Mouse (Mus musculus) lung, postnatal 25 days (tissue): ENCODE results near the gene Col6a5.
A peak's percentile ranks its signal among the peaks of the same experiment; 100 is the strongest.
"Not testable (repeated sequence)": the region's sequence is repeated elsewhere in the genome, so short reads cannot be mapped to it uniquely, and the experiment has no call there.

Source experiments
- DNase-seq: peaks from one replicate; pipeline ENCODE4 v3.0.0; 2022; ENCODE audit warnings: low spot score

Col6a5 gene

DNA sequence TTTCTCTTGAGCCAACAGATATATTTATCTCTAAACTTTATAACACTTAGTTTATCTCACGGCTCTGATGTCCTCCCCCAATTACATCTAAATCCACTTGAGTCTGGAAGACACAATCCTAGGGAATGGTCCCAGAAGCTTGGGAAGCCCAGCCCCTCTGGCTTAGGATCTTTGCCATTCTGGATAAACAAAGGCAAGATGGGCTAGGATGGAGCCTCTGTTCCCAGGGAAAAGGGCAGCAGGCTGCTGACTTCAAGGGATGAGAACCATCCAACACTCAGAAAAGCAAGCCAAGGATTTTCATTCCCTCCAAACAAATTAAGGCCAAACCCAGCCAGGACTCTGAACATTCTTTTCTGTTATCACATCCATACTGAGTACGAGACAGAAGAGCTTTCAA lies 51.1 kb downstream of the Col6a5 start:
- peak; percentile 8 for DNase-seq

DNA sequence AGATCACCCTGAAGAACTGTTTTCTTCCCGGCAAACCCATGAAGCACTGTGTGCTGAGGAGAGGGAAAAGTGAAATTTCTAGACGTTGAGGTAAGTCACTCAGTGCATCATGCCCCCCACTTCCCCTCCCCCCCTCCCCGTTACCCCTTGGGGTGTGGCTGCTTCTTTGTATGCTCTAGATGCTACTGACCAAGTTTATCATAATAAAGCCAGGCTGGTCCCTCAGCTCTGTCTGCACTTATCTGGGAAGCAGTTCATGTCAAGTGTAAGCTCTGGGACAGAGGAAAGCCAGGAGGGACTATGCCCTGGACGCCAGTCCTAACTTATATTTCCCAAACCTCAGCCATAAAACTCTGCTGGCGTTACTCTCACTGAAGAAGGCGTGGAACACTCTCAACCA lies 53.0 kb downstream of the Col6a5 start:
- DNase-seq = no peak

DNA sequence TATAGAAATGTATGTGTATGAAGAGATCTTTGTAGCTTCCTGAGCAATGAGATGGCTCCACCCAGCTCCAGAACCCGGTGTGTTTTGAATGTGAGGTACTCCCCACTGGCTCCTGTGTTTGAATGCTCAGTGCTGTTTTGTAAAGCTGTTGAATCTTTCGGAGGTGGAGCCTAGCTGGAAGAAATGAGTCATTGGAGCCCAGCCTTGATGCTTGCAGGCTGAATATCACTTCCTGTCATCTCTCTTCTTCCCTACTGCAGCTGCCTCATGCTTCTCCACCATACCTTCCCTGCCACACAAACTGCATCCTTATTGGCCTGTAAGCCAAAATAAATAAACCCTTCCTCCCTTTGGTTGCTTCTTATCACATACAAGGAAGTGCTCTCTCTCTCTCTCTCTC lies 72.9 kb downstream of the Col6a5 start:
- no peak for DNase-seq

DNA sequence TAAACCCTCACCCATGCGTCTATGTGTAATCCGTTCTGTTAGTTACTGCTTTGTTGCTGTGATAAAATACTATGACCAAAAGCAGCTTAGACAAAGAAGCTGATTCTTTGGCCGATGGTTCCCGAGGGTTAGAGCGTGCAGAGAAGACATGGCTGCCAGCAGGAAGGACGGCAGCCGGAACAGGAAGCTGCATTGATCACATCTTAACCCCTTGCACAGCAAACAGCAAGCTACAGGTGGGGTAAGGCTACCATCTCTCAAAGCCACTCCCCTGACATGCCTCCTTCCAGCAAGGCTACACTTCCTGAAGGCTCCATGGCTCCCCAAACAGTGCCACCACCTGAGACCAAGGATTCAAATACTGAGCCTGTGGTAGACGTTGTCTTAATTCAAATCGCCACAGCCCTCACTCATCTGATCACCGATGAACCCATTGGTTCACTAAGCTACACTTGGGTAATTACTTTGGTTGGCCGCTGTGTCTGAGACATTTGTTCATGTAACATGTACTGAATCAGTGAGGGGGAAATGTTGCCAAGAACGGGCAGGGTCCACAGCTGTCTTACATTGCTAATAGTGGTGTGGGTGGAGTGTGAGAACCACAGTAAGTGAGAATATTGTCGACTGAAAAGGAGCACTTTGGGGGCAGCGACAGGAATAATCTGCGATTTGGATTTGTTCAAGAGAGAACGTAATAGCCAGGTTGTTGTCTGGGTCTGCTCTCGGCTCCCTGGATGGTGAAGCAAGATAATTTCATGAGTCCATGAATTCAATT lies 75.6 kb downstream of the Col6a5 start:
- DNase-seq = no peak

DNA sequence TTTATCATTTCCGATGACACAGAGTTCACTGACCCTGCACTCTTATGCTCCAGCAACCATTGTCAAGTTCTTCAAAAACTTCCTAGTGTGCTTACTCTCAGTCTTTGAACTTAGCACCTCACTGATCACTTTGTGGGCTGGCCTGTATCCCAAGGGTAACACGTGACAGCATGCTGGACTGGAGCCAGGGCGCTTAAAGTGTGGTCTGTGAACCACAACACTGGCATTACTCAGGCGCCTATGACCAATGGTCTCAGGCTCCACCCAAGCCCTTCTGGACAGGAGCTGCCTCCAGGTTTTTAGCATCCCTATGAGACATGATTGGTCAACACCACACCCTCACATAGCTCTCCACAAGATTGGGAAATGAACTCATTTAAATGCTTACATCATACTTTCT lies 79.7 kb downstream of the Col6a5 start:
- no peak for DNase-seq

DNA sequence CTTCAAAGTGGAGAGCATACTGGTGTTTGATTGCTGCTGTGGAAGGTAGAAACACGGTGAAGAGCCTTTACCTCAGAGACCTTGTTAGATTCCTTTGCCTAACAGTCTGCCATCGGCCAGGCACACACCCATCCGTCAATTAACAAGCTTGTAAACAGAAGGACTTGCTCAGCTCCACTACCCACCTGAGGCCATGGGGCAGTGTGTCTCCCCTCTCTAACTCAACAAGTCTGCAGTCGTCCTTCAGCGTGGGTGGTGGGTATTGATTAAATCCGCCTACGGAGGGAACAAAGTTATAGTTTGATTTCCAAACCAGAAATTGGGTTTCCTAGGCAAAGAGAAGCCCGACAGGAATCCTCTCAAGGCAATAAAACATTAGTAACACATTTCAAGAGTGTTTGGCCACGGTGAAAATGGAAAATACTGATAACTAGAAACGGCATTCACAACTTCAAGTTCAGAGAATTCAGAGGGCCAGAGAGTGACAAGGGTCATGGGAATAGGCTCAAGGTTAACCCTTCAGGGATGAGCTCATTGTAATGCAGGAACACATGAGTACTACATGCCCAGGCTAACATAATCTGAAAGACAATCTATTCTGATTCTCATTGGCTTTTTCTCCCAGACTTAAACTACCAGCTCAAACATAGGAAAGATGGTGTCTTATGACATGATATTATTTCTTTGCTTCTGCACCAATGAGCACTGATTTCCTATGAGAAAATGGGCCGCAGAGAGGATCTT lies 81.9 kb downstream of the Col6a5 start:
- DNase-seq = no peak

DNA sequence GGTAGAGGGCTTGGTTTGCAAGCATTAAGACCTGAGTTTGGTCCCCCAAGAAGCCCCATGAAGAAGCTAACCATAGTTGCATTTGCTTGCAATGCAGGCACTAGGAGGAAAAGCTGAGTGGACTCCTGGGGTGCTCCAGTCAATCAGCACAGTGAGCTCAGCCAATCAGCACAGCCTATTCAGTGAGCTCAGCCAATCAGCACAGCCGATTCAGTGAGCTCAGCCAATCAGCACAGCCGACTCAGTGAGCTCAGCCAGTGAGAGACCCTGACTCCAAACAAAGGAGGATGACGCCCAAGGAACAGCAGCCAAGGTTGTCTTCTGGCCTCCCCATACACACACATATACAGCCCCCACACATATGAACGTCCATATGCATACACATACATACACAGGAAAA lies 84.3 kb downstream of the Col6a5 start:
- DNase-seq = no peak

DNA sequence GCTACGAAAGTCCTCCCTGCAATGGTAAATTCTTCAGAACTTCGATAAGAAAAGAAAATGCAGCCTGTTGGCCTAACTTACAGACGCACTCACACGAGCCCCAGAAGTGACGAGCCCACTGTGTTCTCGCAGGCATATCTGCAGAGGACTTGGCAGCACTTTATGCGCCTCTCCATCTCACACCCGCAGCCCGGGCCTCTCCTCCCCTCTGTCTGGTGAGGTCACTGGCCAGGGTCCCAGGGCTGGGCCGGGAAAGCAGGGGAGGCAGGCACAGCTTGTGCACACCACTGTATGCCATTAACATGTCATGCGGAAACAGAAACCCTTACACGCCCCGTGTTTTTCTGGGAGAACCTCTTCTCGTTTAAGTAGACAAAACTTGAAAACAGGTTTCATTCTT lies 88.8 kb downstream of the Col6a5 start:
- DNase-seq = no peak

DNA sequence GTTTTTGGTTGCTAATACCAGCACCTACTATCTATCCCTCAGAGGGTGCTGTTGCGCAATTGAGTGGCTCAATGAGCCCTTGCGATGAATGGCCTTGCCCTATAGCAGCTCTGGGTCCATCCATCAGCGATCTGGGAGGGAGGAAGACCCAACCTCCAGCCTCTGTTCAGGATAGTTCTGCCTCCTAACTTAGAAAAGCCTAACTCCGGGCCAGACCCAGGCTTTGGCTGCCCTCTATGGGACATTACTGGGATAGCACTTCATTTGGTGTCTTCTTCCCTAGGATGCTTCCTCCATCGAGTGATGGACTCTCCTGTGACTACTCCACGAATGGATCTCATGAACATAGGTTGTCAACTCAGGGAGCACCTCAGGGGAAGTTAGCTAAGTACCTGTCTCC lies 102.7 kb downstream of the Col6a5 start:
- peak; percentile 45 for DNase-seq

DNA sequence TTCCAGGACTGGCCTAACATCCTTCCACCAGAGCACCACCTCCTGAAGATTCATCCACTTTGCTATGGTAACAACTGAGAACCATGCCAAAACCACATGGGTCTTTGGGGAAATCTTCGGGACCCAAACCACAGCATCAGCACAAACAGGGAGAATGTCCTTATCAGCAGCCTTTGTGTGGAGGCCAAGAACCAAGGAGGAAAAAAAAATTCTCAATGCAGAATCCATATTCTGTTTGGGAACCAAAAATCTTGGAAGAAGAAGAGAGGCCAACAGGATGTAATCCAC lies 107.7 kb downstream of the Col6a5 start:
- no peak for DNase-seq

DNA sequence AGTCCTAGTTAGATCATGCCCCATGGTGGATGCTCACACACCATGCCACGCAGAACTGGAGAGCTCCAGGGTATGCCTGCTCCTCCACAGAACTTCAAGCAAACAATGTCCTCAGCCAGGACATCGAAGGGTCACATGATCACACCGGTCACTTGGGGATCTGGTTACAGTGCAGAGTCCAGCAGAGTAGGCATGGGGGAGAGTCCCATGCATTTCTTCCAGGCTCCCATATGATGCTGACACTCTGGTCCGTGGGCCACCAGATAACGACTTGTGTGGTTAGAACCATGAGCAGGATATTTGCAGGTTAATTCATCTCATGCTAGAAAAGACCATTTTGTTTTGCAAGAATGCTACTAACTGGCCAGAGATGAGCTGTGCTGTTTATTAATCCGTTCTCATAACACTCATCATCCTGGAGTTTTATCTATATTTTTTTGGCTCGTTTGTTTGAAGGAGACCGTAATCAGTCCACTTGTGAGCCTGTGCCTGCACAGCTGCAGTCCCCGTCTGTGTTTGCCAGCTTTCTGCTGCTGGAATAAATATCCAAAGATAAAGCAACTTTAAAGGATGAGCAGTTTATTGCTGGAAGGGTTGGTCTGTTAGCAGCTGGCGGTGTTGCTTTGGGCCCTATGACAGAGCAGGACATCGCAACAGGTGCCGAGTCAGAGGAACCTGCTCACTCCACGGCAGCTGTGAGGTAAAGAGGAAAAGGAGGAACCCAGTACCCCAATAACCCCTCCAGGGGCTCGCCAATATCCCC lies 108.2 kb downstream of the Col6a5 start:
- no peak for DNase-seq

DNA sequence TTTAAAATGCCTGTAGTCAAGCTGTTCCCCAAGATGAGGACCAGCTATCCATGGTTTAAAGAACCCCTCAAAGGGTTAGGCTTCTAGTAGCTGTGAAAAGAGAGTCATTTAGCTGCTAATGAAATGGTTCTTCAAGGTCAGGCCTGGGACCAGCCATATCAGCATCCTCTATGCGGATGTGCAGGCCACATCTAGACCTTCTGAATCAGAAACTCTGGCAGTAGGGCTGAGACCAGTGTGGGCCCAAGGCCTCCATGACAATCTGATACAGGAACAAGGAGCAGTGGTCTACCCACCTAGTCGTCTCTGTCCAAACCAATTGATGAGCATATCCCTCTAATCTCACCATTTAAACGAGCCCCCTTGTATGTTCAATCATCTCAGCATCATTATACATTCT lies 109.4 kb downstream of the Col6a5 start:
- no peak for DNase-seq

DNA sequence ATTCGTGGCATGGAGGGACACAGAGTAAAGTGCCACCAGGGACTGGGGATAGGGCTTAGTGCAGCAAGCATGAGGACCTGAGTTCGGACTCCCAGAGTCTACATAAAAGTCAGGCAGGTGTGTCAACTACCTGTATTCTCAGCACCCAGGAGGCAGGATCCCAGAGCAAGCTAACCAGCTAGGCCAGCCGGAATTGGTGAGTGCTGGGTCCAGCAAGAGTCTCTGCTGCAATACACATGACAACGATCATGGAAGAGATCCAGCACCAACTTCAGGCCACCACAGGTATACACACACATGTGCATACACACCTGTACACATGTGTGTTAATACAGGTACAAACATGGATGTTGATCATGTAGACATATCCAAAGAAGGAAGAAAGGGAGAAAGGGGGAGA lies 112.0 kb downstream of the Col6a5 start:
- no peak for DNase-seq

DNA sequence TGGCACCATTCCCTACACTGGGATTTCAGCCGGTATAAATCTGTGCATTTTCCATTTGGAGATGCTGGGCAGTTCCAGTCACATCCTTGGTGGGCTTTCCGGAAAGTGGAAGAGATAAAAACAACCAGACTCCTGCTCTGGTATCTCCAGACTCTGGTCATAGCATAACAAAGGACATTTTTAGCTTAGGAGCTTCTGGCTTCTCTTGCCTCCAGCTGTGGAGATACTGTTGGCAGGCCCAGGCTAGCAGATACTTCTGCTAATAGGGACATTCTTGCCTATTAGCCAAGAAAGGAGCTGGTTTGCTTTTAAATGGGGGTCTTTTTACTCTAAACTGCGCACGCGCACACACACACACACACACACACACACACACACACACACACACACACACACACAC lies 113.2 kb downstream of the Col6a5 start:
- no peak for DNase-seq

DNA sequence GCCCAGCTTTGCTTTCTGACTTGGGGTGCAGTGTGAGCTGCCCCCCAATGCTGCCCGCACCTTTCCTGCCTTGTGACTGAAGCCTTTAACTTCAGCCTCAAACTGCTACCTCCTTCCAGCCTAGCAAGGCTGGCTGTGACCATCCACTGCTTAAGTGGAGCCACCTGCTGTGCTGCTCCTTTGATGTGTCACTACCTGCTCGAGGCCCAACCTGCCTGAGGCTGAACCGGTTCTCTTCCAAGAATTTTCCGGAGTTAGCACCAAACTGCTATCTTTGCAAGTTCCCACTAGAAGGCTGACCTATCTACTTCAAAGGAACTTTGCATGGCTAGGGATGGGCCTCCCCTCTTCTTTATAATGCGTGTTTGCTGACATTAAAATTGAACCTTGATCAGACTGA lies 119.1 kb downstream of the Col6a5 start:
- DNase-seq = not testable (repeated sequence)

DNA sequence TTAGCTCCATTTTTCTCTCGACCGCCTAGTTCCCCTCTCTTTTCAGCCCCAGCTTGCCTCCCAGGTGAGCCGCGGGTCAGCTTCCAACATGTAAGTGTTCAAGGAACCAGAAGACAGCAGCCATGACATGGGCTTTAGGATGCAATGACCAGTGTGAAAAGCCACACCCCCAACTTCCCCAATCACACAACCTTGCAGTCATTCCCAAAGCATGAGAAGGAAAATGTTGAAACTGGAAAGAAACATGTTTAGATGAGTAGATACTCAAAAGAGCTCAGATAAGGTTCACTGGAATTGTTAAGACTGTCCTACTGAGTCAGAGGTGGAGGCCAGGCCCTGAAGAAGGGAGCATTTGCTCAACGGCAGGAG lies 121.3 kb downstream of the Col6a5 start:
- no peak for DNase-seq

DNA sequence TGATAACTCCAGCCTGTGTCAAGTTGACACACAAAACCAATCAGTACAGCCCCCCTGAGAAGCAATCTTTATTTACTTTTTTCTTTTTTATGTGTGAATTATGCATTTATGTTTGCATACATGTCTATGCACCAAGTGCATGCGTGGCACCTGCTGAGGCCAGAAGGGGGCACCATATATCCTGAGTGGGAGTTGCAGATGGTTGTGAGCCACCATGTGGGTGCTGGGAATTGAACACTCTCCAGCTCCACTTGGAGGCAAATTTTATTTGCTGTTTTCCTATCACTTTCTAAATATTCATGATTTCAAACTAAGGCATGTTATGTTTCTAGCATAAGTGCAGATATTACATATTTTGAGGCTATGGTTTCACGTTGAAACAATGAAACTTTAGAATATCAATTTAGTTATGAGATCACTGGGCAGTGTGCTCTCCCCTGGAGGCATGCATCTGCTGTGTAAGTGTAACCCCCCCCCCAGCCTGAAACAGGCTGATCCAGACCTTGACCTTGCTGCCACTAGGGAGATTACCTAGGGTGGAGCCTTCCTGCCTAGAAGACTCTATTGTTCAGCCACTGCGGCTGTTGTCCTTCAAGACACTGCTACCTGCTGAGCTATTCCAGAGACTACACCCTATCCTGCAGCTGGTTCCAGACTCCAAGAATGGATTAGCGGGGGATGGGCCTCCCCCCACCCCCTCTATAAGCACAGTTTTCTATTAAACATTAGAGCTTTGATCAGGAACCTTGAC lies 121.9 kb downstream of the Col6a5 start:
- DNase-seq = no peak

DNA sequence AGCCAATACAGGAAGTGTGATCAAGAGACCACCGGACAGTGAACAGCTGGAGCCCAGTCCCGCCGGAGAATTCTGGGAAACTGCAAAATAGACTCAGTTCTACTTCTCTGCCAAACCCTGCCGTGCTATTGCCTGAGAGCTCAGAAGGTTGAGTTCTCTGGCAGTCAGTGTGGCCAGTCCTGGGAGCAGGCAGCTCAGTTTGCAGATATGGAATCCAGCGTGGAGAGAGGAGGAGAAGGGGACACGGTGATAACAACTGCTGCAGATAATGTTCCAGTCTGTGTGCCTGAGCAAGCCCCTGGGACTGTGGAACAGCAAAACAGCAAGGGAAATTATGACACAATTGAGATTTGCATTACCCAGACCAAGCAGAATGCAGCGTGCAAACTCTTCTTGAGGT lies 124.9 kb downstream of the Col6a5 start:
- DNase-seq = no peak

DNA sequence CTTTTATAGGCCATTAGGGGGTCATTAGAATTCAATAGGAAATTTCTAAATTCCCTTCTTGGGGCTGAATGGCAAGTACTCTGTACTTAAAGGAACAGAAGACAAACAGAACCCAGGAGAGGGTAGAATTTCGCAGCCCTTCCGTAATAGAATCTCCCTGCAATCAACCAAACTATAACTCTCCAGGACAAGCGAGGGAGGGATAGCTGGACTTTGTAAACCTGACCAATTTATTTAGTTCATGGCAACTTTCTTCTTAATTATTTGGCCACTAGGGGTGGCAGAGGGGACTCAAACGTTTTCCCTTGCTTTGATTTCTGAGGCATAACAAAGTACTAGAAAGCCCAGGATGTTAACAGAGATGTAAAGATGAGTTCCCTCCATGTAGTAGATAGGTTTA lies 125.6 kb downstream of the Col6a5 start:
- DNase-seq = no peak

DNA sequence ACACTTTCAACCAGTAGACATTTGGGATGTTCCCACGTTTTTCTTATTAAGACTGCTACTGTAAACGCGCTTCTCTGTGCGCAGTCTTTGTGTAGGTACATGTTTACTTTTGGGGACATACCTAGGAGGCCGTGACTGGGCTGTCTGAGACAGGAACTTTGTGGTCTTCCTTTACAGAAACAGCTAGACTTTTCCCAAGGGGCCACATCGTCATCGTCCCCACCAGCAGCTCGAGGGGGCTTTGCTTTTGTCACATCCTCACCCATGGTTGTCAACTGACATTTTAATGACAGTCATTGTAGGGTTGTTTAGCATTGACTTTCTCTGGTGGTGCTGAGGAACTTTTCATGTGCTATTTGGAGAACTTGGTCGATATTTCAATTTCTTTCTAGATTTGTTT lies 129.2 kb downstream of the Col6a5 start:
- DNase-seq = no peak

DNA sequence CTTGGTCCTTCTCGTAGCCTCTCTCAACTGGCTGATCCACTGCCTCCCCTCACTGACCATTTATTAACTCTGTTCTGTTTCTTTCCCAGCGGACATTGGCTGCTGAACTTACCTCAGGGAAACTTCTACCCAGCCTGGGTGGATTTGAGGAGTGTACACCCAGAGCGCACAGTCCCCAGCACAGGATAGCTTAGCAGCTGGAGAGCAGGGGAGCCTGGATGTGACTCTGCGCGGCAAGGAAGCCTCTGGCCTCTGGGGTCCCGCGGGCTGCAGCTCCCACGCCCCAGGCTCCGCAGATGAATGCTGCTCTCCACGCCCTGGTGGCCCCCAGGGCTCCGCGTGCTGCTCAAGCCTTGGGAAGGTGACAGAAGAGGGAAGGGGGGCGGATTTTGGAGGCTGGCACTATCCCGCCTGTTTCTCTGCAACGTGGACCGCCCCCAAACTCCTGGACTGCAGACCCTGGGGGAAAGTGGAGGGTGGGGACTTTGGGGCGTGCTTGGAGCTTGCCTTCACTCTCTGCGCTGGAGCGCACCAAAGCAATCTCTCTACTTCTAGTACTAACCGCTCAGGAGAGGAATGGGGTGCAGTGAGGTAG lies 132.6 kb downstream of the Col6a5 start, which contains the start of gene Col6a6:
Gene Col6a6, minus strand, starts transcription at position 370 of the 595 bp plus-strand sequence.
- DNase-seq = no peak

DNA sequence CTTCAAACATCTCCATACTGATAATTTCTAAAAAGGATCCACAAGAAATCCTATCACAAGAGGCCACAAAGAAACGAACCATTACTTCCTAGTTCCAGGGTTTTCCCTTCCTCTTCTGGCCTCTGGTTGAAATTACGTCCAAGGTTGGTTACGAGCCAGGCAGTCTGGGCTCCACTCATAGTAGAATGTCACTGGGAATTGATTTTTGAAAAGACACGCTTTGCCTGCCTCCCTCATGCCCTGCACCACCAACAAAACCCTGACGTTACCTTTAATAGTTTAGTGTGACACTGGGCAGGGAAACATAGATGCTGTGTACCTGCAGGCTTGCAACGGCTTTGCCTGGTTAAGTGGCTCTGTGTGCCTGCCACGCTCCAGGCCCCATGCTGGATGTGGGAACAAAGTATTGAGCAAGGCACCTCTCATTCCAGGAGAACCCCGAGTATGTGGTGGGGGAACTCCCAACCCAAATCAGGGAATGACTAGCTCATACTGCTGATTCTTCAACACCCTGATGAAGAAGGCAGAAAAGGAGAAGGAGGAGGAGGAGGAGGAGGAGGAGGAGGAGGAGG lies 133.3 kb downstream of the Col6a5 start:
- no peak for DNase-seq
